Mouse (Mus musculus): ENCODE results near the gene Nup210.
"Not testable (repeated sequence)": the region's sequence is repeated elsewhere in the genome, so short reads cannot be mapped to it uniquely, and the experiment has no call there.

The Nup210 gene

GRCm38 (mm10) chr6:91139846-91140245 lies 23.2 kb upstream of the Nup210 start:
- DNase-seq (ENCODE audit: low spot score in 2 of 2), result peak; percentile 68 to 83

DNA sequence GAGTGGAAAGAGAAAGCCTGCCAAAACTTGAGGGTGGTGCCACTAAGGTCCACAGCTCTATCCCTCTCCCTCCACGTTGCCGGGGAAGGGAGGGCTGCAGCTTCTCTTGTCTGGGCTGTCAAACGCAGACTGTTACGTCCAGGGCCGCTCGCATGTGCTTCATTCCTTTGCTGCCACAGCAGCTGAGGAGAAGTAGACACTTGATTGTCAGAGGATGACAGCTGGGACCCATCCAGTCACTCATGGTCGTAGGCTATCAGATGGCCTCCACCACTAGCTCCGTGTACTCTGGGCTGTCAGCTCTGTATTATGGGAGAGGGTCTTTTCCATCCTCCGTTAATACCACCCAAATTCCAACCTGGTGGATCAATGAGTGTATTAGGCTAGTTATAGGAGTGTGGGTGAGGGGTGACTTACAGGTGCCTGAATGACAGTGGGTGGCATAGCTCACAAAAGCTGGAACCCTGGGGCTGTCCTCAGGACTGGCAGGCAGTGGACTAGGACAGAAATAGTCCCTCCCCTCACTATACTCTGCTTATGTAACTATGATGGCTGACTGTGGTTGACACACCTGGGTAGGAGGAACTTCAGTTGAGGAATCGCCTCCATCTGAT lies 20.8 kb upstream of the Nup210 start:
- DNase-seq (ENCODE audit: low spot score in 2 of 2), result no peak

- DNase-seq (ENCODE audit: low spot score in 2 of 2), result no peak
Observed at GRCm38 (mm10) chr6:91130856-91131255, 14.2 kb upstream of the Nup210 start.

GRCm38 (mm10) chr6:91128996-91129395 lies 12.4 kb upstream of the Nup210 start:
- no peak for DNase-seq (ENCODE audit: low spot score in 2 of 2)

DNA sequence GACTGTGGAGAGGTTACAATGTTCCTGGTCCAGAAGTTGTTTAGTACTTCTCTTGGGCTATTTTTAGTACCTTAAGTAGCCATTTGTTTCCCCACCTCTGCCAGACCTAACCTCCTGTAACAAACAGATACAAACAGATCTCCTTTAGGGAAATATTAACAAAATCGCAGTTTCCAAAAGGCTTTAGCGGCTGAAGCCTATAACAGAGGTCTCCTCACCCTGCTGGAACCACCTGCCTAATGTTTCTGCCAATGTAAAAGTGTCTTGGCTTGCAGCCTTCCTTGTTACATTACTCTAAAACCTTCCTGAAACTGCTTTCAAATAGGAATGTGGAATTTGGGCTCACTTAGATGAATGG lies 8.6 kb upstream of the Nup210 start:
- no peak for DNase-seq (ENCODE audit: low spot score in 2 of 2)

GRCm38 (mm10) chr6:91124286-91125227 lies 7.9 kb upstream of the Nup210 start:
- DNase-seq (ENCODE audit: low spot score in 2 of 2), result no peak

DNA sequence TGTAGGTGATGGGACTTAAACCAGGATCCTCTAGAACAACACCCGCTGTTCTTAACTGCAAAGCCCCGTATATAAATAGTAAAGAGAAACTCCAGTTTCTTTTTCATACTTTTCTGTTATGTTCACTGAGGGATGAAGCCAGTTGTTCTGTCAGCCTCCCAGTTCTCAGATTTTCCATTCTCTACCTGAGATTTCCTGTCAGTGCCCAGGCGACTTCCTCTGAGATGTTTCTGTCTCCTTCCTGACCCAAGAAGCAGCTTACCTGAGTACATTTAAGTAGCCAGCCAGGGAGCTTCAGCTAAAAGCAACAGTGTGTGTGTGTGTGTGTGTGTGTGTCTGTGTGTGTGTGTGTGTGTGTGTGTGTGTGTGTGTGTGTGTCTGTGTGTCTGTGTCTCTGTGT lies 6.8 kb upstream of the Nup210 start:
- no peak for DNase-seq (ENCODE audit: low spot score in 2 of 2)

DNA sequence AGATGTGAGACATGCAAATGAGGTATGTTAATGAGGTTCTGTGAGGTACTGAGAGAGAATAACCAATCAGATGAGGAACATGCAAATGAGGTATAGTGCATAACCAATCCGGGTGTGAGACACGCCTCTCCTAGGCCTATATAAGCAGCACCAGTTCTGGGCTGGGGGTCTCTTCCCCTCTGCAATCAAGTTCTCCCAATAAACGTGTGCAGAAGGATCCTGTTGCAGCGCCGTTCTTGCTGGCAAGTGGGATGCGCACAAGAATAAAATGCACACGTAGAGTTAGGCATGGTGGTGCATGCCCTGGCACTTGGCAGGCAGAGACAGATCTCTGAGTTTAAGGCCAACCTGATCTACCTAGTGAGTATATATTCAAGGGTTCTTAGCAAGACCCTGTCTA lies 4.5 kb upstream of the Nup210 start:
- not testable (repeated sequence) for DNase-seq (ENCODE audit: low spot score in 2 of 2)

- no peak for DNase-seq (ENCODE audit: low spot score in 2 of 2)
Observed at GRCm38 (mm10) chr6:91120206-91120605, 3.6 kb upstream of the Nup210 start.

GRCm38 (mm10) chr6:91118526-91118925 lies 1.9 kb upstream of the Nup210 start:
- DNase-seq (ENCODE audit: low spot score in 2 of 2), result no peak

GRCm38 (mm10) chr6:91117149-91117548 lies 520 bp upstream of the Nup210 start:
- peak in 1 of 2 experiments; percentile 33 for DNase-seq (ENCODE audit: low spot score in 2 of 2)

DNA sequence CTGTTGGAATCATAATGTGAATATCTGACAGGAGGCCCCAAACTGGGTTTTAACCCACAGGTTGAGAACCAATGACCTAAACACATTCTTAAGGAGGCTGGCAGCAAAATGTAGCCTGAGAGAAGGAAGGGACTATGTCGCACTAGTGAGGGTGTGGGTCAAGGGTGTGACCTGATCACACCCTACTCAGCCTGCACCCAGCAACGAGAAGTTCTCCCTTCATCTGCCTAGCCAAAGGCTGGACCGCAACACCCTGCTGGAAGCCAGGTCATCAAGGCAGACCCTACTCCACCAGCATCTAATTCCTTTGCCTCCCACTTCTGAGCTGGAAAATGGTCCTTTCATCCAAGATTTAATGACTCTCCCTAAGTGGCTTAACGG lies 776 bp downstream of the Nup210 start:
- peak in 1 of 2 experiments; percentile 36 for DNase-seq (ENCODE audit: low spot score in 2 of 2)

DNA sequence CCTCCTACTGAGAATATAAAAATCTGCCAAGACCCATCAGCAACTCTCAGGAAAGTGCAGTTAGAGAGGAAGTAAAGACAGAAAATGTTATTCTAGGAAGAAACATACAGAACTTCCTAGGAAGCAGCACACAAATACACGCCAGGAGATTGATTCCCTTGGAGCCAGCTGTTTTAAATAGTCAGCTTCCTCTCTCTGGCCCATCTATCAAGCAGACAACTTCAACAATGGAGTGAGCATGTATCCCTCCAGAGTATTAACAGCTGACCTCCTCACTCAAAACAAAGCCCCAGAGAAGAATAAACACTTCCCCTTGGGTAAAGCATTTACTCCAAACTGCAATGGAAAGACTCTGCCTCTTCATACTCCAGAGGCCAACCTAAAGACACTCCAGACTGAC lies 1.5 kb downstream of the Nup210 start:
- no peak for DNase-seq (ENCODE audit: low spot score in 2 of 2)

- DNase-seq (ENCODE audit: low spot score in 2 of 2), result no peak
Observed at GRCm38 (mm10) chr6:91114716-91115115, 1.9 kb downstream of the Nup210 start.

DNA sequence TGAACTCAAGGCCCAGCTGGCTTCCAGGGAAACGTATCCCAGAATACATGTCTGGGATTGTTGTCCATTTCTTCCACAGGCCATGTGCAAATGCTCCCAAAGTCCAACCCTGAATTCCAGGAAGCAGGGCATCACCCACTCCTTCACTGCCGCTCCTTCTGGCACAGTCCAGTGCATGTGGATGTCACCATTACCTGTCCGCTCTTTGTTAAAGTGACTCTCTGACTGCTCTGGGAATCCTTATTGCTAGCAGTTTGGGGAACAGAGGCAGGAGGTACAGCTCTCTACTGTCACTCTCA lies 4.7 kb downstream of the Nup210 start:
- DNase-seq (ENCODE audit: low spot score in 2 of 2), result no peak

- no peak for DNase-seq (ENCODE audit: low spot score in 2 of 2)
Observed at GRCm38 (mm10) chr6:91111141-91111953, 5.3 kb downstream of the Nup210 start.

DNA sequence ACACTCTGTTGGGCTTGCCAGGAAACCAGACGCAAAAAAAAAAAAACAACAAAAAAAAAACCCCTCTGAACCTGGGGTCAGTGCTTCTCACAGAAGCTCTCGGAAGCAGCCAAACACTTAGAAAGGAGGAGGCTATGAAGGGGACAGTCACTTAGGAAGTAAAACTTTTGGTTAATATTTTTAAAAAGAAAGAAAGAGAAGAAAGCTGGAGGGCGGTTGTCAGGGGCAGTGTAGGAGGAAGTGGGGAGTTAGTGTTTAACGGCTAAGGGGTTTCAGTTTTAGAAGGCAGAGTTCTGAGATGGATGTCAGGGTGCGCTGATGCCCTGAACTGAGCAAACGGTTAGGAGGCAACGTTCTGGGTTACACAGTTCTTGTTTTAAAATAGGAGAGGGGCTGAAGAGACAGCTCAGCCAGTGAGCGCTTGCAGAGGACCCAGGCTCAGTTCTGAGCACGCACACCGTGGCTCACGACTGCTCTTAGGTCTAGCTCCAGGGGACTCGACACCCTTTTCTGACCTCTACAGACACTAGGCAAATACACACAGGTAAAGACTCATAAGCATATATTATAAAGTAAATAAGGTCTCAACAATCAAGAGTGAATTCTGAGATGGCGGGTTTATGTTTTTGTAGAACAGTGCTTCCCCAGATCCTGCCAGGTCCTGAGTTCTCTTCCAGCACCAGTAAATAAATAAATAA lies 6.2 kb downstream of the Nup210 start:
- DNase-seq (ENCODE audit: low spot score in 2 of 2), result no peak

- no peak for DNase-seq (ENCODE audit: low spot score in 2 of 2)
Observed at GRCm38 (mm10) chr6:91109489-91109888, 7.1 kb downstream of the Nup210 start.

DNA sequence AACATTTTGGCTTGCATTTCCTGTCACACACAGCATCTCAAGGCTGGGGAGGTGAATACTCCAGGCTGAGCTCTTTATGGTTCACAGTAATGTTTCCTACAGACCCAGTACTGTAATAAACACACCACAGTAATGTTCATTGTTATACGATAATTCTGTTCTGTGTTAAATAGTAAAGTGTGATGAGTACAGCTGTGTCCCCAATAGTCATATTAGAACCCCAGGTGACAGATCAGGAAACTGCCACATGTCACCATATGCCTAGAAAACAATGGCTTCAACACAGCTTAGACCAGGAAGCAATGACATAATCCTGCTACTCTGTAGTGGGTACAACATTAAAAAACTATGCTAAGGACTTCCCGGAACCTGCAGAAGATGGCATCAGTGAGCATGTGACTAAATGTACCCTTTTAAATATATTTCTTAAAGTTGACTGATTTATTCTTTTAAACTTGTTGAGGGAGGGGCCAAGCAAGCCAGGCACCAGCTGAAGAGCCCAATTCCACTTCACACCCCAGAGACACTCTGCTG lies 7.6 kb downstream of the Nup210 start:
- DNase-seq (ENCODE audit: low spot score in 2 of 2), result no peak

GRCm38 (mm10) chr6:91108301-91108916 lies 8.2 kb downstream of the Nup210 start:
- DNase-seq (ENCODE audit: low spot score in 2 of 2), result no peak

GRCm38 (mm10) chr6:91105400-91106129 lies 11.1 kb downstream of the Nup210 start:
- no peak for DNase-seq (ENCODE audit: low spot score in 2 of 2)
